Mouse (Mus musculus) ES-Bruce4 (cell line): ENCODE results near the gene Gdf5. TPM values are rescaled to one million over a fixed set of nuclear protein-coding genes. Genes with fewer than 3 reads are reported as not detected.

Experiments used
- H3K27ac ChIP-seq: 2 replicates; pipeline ENCODE4 v1.5.1; 2012; ENCODE audit warnings: low read length, inconsistent platforms; ENCODE audit not compliant: insufficient read depth
- H3K27me3 ChIP-seq: 2 replicates; pipeline ENCODE4 v1.6.1; 2012; ENCODE audit warnings: mild to moderate bottlenecking, low read length, inconsistent platforms; ENCODE audit not compliant: control insufficient read depth, poor library complexity, insufficient read depth, severe bottlenecking
- H3K36me3 ChIP-seq: 2 replicates; pipeline ENCODE4 v1.6.1; 2012; ENCODE audit warnings: inconsistent platforms, mild to moderate bottlenecking, low read length, moderate library complexity; ENCODE audit not compliant: control insufficient read depth, poor library complexity, insufficient read depth, severe bottlenecking
- H3K4me1 ChIP-seq: one replicate; pipeline ENCODE4 v1.8.1; 2011; ENCODE audit warnings: low read length; ENCODE audit not compliant: control insufficient read depth, insufficient read depth
- H3K4me3 ChIP-seq: 2 replicates; pipeline ENCODE4 v1.5.1; 2011; ENCODE audit warnings: low read depth, mild to moderate bottlenecking, low read length
- H3K9ac ChIP-seq: 2 replicates; pipeline ENCODE4 v1.6.1; 2012; ENCODE audit warnings: low read depth, mild to moderate bottlenecking, inconsistent platforms; ENCODE audit not compliant: poor library complexity, severe bottlenecking
- H3K9me3 ChIP-seq: replicated peaks from 2 replicates; pipeline ENCODE4 v1.6.1; 2012; ENCODE audit warnings: mild to moderate bottlenecking, low read length, inconsistent platforms; ENCODE audit not compliant: control insufficient read depth, poor library complexity, insufficient read depth, severe bottlenecking
- CTCF ChIP-seq: IDR thresholded peaks from one replicate; pipeline ENCODE4 v1.8.1; 2011; ENCODE audit warnings: low read depth, low read length
- EP300 ChIP-seq: IDR thresholded peaks from 2 replicates; pipeline ENCODE4 v1.6.1; 2011; ENCODE audit warnings: low read depth, low read length; ENCODE audit not compliant: insufficient read depth
- POLR2A ChIP-seq: IDR thresholded peaks from one replicate; pipeline ENCODE4 v1.8.1; 2011; ENCODE audit warnings: low read length; ENCODE audit not compliant: insufficient read depth
- polyA plus RNA-seq: library from polyadenylated mRNA; stranded (reverse); fragments of >200 nt; gene quantifications from 2 replicates; pipeline ENCODE4 v1.2.4, GENCODE M21; 2011; ENCODE audit warnings: low read depth; ENCODE audit not compliant: missing spikeins, insufficient read depth, insufficient read length

The Gdf5 gene
- polyA plus RNA-seq, 1 experiment = not detected

DNA sequence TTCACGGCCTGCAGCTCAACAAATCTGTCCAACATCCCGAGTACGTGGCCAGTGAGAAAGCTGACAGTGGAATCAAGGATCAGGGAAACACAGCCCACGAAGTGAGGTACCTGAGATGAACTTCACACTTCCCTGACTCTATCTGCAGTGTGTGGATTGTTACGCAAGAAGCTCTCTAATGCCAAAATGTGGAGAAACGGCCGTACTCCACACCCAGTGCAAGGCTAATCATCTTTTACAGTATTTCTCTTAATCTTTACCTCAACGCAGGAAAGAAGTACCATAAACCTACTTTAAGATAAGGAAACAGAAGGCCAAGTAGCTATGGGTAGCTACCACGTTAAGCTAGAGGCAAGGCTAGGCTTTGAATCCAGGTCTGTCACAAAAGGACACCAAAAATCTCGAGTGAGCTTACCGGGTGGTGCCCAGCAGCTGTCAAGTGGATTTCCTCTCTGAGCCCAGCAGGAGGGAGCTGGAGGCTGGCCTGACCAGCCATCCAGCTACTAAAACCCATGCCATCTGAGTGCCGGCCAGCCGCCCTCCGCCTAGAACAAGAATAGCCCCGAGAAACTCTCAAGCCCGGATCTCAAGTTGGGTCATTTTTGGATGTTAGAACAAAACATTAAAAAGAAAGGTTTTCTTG, 42.1 kb downstream of the Gdf5 start:
- H3K4me3 ChIP-seq = no peak overlapping the region
- no peaks in the 10 kb centered on the region for H3K4me1 ChIP-seq
- H3K9me3 ChIP-seq = no peaks in the 10 kb centered on the region
- no peak overlapping the region for H3K27ac ChIP-seq
- H3K27me3 ChIP-seq = no peaks in the 10 kb centered on the region
- no peak overlapping the region for H3K9ac ChIP-seq
- TF ChIP-seq CTCF (no peak), POLR2A (no peak), EP300 (no peak)
- peaks cover 5% of the 10 kb centered on the region for H3K36me3 ChIP-seq

DNA sequence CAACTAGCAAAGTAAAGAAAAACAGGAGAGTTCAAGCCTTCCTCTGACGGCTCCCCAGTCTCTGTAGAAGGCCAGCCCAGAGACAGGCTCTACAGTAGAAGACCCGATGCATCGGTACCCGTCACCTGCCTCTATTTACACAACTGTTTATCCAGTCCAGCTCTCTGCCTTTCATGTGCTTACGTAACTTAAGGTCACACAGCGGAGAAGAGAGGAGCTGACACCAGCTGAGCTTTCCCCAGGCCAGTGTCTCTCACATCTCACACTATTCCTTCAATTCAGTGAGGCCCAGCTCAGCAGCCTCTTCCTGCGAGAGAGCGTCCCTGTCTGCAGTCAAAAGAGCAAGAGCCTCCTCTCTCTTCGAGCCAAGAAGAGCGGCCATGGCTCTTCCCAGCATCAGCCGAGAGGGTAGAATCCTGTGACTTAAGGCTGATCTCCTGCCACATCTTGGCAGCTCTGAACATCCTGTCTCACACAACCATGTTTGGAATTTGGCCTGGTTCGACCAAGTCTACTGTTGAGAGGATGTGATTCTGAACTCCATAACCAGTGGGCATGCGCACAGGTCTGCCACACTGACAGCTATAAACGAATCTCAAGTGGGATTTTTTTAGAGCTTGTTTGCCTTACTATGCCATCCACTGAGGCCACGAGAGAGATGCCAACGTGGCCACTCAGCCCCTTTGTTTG, 50.0 kb downstream of the Gdf5 start:
- Histone ChIP-seq H3K27me3 (no peaks in the 10 kb centered on the region), H3K9ac (no peak overlapping the region), H3K4me1 (no peaks in the 10 kb centered on the region), H3K36me3 (peaks cover 16% of the 10 kb centered on the region), H3K9me3 (no peaks in the 10 kb centered on the region), H3K4me3 (no peak overlapping the region), H3K27ac (no peak overlapping the region)
- TF ChIP-seq EP300 (no peak), CTCF (no peak), POLR2A (no peak)

DNA sequence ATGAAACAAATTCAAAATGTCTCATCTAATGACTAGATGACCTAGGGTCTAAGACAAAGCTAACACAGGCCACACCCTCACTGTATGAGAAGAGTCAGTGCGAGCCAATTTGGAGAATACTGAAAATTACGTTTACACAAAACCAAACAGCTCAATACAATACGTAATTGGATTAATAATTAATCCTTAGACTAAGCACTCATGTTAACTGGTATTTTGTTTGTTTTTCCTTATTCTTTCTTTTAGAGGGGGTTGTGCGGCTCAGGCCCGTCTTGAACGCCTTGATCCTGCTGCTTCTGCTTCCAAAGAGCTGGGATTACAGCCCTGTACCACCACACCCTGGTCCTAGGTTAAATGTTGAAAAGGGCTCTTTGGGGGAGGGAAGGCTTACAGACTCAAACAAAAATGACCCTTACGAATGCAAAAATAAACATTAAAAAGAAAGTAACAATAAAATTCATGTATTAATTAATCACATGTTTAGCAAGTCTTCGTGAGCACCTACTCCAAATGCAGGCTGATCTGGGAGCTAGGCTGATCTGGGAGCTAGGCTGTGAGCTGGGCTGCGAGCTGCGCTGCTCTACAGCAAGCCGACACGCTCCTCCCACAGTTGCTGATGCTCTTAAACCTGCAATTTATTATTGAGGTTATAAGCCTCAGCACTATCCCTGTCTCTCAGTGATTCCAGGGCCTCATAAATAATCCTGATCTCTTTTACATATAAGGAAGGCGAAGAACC, 50.7 kb downstream of the Gdf5 start:
- peaks cover 16% of the 10 kb centered on the region for H3K36me3 ChIP-seq
- H3K9ac ChIP-seq = no peak overlapping the region
- no peak overlapping the region for H3K4me3 ChIP-seq
- TF ChIP-seq CTCF (no peak), POLR2A (no peak), EP300 (no peak)
- H3K9me3 ChIP-seq = no peaks in the 10 kb centered on the region
- no peaks in the 10 kb centered on the region for H3K4me1 ChIP-seq
- no peak overlapping the region for H3K27ac ChIP-seq
- no peaks in the 10 kb centered on the region for H3K27me3 ChIP-seq

Other genes with a start within 250 kb of the Gdf5 start
- 21.7 and 23.1 TPM in 2 replicates for gene Edem2, start 215.9 kb downstream of the Gdf5 start, polyA plus RNA-seq
- not detected in 2 replicates for gene Gm17581, start 209.5 kb downstream of the Gdf5 start, polyA plus RNA-seq
- 4.7 and 6.6 TPM in 2 replicates for gene Procr, start 194.2 kb downstream of the Gdf5 start, polyA plus RNA-seq
- 0.18 and 0.26 TPM in 2 replicates for gene Mmp24, start 170.0 kb downstream of the Gdf5 start, polyA plus RNA-seq
- 10.1 and 11.2 TPM in 2 replicates for gene BC029722, start 125.9 kb downstream of the Gdf5 start, polyA plus RNA-seq
- 92.4 and 114 TPM in 2 replicates for gene Eif6, start 118.4 kb downstream of the Gdf5 start, polyA plus RNA-seq
- 0.30 and 0.50 TPM in 2 replicates for gene Fam83c, start 110.5 kb downstream of the Gdf5 start, polyA plus RNA-seq
- gene Uqcc1, start 15.1 kb downstream of the Gdf5 start, polyA plus RNA-seq = 65.2 and 71.2 TPM in 2 replicates
- not detected in 2 replicates for gene Gm15557, start 4.6 kb downstream of the Gdf5 start, polyA plus RNA-seq
- gene Cep250, start 11.1 kb upstream of the Gdf5 start, polyA plus RNA-seq = 24.9 and 26.0 TPM in 2 replicates
- 2.4 and 2.9 TPM in 2 replicates for gene 6430550D23Rik, start 62.6 kb upstream of the Gdf5 start, polyA plus RNA-seq
- 72.2 and 82.1 TPM in 2 replicates for gene Ergic3, start 62.7 kb upstream of the Gdf5 start, polyA plus RNA-seq
- gene Fer1l4, start 107.6 kb upstream of the Gdf5 start, polyA plus RNA-seq = 0.87 TPM in 1 of 2 replicates, not detected in the other
- gene Spag4, start 119.8 kb upstream of the Gdf5 start, polyA plus RNA-seq = 3.8 and 6.1 TPM in 2 replicates
- gene Cpne1, start 166.6 kb upstream of the Gdf5 start, polyA plus RNA-seq = 34.4 and 50.7 TPM in 2 replicates
- gene Rbm12, start 166.6 kb upstream of the Gdf5 start, polyA plus RNA-seq = 64.5 and 78.1 TPM in 2 replicates
- 43.0 and 52.2 TPM in 2 replicates for gene Gm28036, start 181.7 kb upstream of the Gdf5 start, polyA plus RNA-seq
- gene Romo1, start 198.7 kb upstream of the Gdf5 start, polyA plus RNA-seq = 83.8 and 109 TPM in 2 replicates
- 35.8 and 41.7 TPM in 2 replicates for gene Nfs1, start 198.8 kb upstream of the Gdf5 start, polyA plus RNA-seq
- gene Rbm39, start 234.9 kb upstream of the Gdf5 start, polyA plus RNA-seq = 478 and 518 TPM in 2 replicates